Mouse (Mus musculus) retina, postnatal 7 days (tissue): Measurements from ENCODE around the gene Atm.
A peak's percentile ranks its signal among the peaks of the same experiment; 100 is the strongest.

Experiments used
- DNase-seq: peaks from one replicate; pipeline ENCODE4 v3.0.0-alpha.2; 2012; ENCODE audit warnings: low read depth, low spot score

The Atm gene

GRCm38 (mm10) chr9:53536558-53537320 is at the start of gene Atm, which contains the start of gene Npat:
Gene Atm, minus strand, starts transcription at chr9:53536740.
Gene Npat, plus strand, starts transcription at chr9:53537047.
- DNase-seq, result peak; percentile 100

DNA sequence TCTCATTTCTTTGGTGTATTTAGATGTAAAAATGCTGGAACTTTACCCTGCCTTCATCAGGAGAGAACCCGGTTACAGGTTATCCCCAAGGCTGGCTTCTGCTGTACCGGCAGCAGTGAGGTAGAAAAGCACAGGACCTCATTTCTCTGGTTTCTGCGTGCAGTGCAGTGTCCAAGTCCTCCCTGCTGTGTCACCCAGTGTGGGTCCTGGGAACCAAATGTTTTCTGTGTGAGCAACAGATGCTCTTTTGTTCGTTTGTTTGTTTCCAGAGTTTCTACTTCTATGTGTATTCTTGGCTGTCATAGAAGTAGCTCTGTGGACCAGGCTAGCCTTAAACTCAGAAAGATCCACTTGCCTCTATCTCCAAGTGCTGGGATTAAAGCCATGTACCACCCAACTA is 45.3 kb upstream of the Atm start:
- DNase-seq, result no peak

- DNase-seq, result no peak
Observed at GRCm38 (mm10) chr9:53575721-53576120, 39.2 kb upstream of the Atm start.

DNA sequence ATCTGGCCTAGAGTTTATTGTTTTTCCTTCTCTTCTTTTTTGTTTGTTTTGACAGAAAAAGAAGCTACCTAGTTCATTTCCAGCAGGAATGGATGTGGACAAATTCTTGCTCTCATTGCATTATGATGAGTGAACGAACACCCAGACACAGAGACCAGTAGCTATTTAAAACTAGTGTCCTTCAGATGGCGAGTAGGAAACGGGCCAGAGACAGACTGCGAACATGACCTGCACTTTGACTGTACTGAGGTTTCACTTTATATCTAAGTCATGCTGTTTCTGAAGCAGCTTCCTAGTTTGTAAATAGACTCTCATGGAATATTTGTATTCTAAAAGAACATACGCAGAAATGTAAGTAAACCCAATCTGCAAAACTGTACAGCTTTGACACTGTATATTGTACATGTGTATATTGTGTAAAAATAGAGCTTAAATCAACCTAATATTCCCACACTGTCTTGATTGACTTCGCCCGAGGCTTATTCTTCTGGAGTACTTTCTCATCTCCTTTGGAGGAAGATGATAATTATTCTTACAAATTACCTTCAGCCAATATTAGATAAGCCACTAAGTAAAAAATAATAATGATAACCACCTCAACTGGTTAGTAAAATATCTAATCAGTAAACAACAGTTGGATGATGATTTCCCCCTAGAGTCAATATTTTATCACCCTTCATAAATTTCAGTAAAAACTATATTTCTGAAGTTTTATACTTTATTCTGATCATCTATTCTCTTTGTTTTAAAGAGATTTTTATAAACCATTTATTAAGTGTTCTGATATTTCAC is 36.2 kb upstream of the Atm start:
- no peak for DNase-seq

DNA sequence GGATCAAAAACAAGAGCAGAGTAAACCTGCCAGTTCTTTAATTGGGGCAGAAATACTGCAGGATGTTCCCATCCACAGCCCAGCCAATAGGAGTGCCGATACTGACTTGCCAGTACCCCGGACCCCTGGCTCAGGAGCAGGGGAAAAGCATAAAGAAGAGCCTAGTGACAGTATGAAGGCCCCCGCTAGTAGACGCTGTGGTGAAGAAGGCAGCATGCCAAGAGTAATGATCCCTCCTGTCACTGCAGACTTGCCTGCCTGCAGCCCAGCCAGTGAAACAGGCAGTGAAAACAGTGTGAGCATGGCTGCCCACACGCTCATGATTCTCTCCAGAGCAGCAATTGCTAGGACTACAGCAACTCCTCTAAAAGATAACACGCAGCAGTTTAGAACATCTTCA is 34.1 kb upstream of the Atm start:
- DNase-seq, result no peak

DNA sequence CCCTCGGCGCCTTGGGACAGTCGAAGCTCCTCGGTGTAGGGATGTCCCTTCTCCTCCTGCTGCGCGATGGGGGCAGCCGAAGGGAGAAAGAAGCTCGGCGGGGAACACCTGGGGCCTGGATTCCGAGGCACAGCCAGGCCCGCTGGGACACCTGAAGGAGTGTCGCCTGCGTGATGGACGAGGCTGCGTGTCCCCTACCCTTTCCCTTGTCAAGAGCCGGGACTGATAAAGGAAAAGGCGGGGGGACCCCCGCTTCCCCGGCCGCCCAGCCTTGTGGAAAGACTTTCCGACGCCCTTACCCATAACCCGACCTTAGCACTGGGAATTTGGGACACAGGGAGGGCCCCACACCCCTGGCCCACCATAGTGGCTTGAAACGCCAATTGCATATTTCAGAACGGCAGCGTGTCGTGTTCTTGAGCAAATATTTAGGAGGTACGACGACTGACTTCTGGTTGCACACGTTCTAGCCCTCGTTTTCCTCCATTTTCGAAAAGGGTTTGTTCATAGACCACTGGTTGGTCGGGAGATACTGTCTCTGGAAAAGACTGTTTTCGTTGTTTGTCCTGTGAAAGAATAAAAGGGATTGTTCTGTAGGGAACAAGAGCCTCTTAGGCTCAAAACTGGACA is 911 bp upstream of the Atm start:
- no peak for DNase-seq

- no peak for DNase-seq
Observed at GRCm38 (mm10) chr9:53535416-53536320, 872 bp downstream of the Atm start.

GRCm38 (mm10) chr9:53517373-53518009 is 19.0 kb downstream of the Atm start:
- no peak for DNase-seq

- DNase-seq, result no peak
Observed at GRCm38 (mm10) chr9:53514091-53514490, 22.4 kb downstream of the Atm start.

GRCm38 (mm10) chr9:53508053-53508452 is 28.5 kb downstream of the Atm start:
- DNase-seq, result no peak

DNA sequence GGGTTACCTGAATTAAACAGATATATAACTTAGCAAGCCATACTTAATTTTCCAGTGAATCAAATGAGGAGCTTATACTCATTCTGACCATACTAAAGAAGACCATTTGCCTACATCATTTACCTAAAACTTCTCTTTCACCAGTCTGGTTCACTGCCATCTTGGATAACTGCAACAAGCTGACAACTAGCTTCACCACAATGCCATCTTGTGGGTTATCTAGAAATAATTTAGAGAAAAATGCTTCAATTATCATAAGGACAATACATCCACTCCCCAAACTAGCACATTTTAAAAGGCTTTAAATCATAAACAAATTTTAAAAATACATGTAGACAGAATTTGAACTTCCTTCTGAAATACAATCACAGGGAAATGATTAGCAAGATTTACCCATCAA is 50.7 kb downstream of the Atm start:
- no peak for DNase-seq

GRCm38 (mm10) chr9:53472806-53473518 is 63.6 kb downstream of the Atm start:
- no peak for DNase-seq

DNA sequence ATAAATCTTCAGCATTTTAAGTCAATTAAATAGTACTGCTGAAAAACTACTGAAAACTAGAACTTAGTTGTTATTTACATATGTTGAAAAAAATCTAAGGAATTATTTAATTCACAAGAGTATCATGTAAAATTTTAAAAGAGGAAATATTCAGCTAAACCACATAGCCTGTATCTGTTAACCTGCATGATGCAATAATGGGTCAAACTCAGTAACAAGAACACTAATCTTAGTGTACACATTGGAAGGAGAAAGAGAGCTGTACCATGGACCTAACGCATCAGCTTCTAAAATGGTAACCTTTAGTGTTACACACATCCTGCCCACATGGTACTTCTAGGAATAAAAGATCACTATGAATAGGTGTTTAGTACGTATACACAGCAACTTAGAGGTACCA is 84.5 kb downstream of the Atm start:
- no peak for DNase-seq

DNA sequence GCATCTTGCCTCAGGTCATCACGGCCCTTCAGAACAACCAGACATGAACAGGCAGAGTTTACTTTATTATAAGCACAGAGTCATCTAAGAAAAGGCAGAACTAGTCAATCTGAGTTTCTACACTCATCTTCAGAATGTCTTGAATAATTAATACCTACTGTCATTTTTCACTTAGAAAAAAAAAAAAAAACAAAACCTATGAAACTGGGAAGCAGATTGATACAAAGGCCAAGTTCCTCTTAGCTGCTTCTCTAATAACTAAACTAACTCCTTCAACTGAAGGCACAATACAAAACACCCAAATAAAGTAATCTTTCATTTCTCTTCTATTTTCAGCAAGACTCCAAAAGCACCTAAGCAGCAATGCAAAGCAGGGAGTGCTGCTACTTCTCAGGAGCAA is 85.9 kb downstream of the Atm start:
- DNase-seq, result no peak

GRCm38 (mm10) chr9:53435830-53436570 is 100.5 kb downstream of the Atm start:
- DNase-seq, result no peak

DNA sequence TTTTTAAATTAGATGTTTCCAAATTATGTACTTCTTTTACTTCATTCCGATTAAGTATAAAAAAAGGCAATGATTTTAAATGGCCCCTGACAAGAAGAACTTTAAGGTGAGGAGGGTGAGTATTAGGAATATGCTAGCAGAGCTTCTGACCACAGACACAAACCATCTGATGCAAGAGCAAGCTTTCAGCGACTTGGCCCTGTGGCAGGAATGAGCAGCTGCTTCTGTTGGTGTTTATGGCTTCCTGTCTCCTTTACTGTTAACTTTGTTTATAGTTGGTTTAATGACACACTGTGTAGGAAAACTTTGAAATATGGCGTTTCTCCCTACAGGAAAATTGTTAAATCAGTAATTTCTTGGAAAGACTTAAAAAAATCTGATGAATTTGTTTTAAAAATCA is 108.9 kb downstream of the Atm start:
- no peak for DNase-seq

DNA sequence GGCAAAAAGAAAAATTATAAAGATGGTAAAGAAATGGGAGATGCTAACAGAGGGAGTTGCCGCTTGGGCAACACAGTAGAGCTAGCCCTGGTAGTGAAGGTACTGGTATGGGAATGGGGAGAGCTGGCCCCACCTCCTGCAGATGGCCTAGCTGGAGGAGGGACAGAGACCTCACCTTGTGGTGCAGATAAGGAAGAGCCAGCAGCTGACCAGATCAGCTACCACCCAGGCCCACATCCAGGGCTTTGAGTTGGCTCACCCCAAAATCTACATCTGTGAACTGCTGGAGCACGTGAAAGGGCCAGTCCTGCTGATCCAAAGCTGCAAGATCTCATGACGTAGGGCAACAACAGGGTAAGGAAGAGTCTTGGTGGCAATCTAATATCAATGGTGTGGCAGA is 109.8 kb downstream of the Atm start:
- DNase-seq, result no peak

- no peak for DNase-seq
Observed at GRCm38 (mm10) chr9:53422133-53422896, 114.2 kb downstream of the Atm start.

- DNase-seq, result no peak
Observed at GRCm38 (mm10) chr9:53409427-53409826, 127.1 kb downstream of the Atm start.
